Mouse (Mus musculus): ENCODE results near the gene Bicral. TPM values are rescaled to one million over a fixed set of nuclear protein-coding genes. Genes with fewer than 3 reads are reported as not detected.
A peak's percentile ranks its signal among the peaks of the same experiment; 100 is the strongest.

Bicral gene
- polyA plus RNA-seq, 1 experiment from 2014 or later = 5.2 TPM

GRCm38 (mm10) chr17:46879841-46880311 lies 21.6 kb upstream of the Bicral start:
- H3K36me3 ChIP-seq (ENCODE audit: control insufficient read depth, insufficient read depth, low read length) = no peaks in the 10 kb centered on the region
- ATAC-seq (ENCODE audit: low FRiP score, low TSS enrichment) = peak; percentile 68; the same call in 1 of the 2 replicates
- H3K27me3 ChIP-seq (ENCODE audit: control insufficient read depth, insufficient read depth, low read length) = no peaks in the 10 kb centered on the region
- WGBS = 18% methylated on average over 14 of the region's 14 CpGs
- H3K27ac ChIP-seq (ENCODE audit: low read depth, low read length) = no peak overlapping the region
- no peak overlapping the region for H3K4me3 ChIP-seq (ENCODE audit: low read length)
- H3K9me3 ChIP-seq (ENCODE audit: control insufficient read depth, low read length) = no peaks in the 10 kb centered on the region
- H3K4me1 ChIP-seq (ENCODE audit: control insufficient read depth, insufficient read depth, low read length) = peaks cover 6% of the 10 kb centered on the region; the same call in 1 of the 2 replicates
- no peak overlapping the region for H3K4me2 ChIP-seq (replicated peaks; ENCODE audit: low read depth, low read length)
- H3K9ac ChIP-seq (ENCODE audit: low read depth, low read length) = no peak overlapping the region

- no peak overlapping the region for H3K27ac ChIP-seq (ENCODE audit: low read depth, low read length)
- no peaks in the 10 kb centered on the region for H3K27me3 ChIP-seq (ENCODE audit: control insufficient read depth, insufficient read depth, low read length)
- H3K9ac ChIP-seq (ENCODE audit: low read depth, low read length) = no peak overlapping the region
- no peaks in the 10 kb centered on the region for H3K9me3 ChIP-seq (ENCODE audit: control insufficient read depth, low read length)
- no peak for ATAC-seq (ENCODE audit: low FRiP score, low TSS enrichment)
- H3K36me3 ChIP-seq (ENCODE audit: control insufficient read depth, insufficient read depth, low read length) = no peaks in the 10 kb centered on the region
- 85% methylated on average over 5 of the region's 5 CpGs for WGBS
- peaks cover 1% of the 10 kb centered on the region; the same call in 1 of the 2 replicates for H3K4me1 ChIP-seq (ENCODE audit: control insufficient read depth, insufficient read depth, low read length)
- H3K4me3 ChIP-seq (ENCODE audit: low read length) = no peak overlapping the region
- no peak overlapping the region for H3K4me2 ChIP-seq (replicated peaks; ENCODE audit: low read depth, low read length)
Measured at GRCm38 (mm10) chr17:46877061-46877460, 18.8 kb upstream of the Bicral start.

GRCm38 (mm10) chr17:46876371-46876950 lies 18.2 kb upstream of the Bicral start:
- no peak for ATAC-seq (ENCODE audit: low FRiP score, low TSS enrichment)
- Histone ChIP-seq H3K9ac (ENCODE audit: low read depth, low read length) (no peak overlapping the region), H3K36me3 (ENCODE audit: control insufficient read depth, insufficient read depth, low read length) (no peaks in the 10 kb centered on the region), H3K4me3 (ENCODE audit: low read length) (no peak overlapping the region), H3K27me3 (ENCODE audit: control insufficient read depth, insufficient read depth, low read length) (no peaks in the 10 kb centered on the region), H3K4me1 (ENCODE audit: control insufficient read depth, insufficient read depth, low read length) (no peaks in the 10 kb centered on the region; the same call in 1 of the 2 replicates), H3K9me3 (ENCODE audit: control insufficient read depth, low read length) (no peaks in the 10 kb centered on the region), H3K27ac (ENCODE audit: low read depth, low read length) (no peak overlapping the region), H3K4me2 (replicated peaks; ENCODE audit: low read depth, low read length) (no peak overlapping the region)
- 64% methylated on average over 8 of the region's 8 CpGs for WGBS

- Histone ChIP-seq H3K4me3 (ENCODE audit: low read length) (no peak overlapping the region), H3K27ac (ENCODE audit: low read depth, low read length) (no peak overlapping the region), H3K4me2 (replicated peaks; ENCODE audit: low read depth, low read length) (no peak overlapping the region), H3K9me3 (ENCODE audit: control insufficient read depth, low read length) (no peaks in the 10 kb centered on the region), H3K4me1 (ENCODE audit: control insufficient read depth, insufficient read depth, low read length) (no peaks in the 10 kb centered on the region; the same call in 1 of the 2 replicates), H3K9ac (ENCODE audit: low read depth, low read length) (no peak overlapping the region), H3K36me3 (ENCODE audit: control insufficient read depth, insufficient read depth, low read length) (no peaks in the 10 kb centered on the region), H3K27me3 (ENCODE audit: control insufficient read depth, insufficient read depth, low read length) (no peaks in the 10 kb centered on the region)
- 79% methylated on average over 3 of the region's 3 CpGs for whole genome bisulfite sequencing
- no peak for ATAC-seq (ENCODE audit: low FRiP score, low TSS enrichment)
Measured at GRCm38 (mm10) chr17:46875626-46876025, 17.3 kb upstream of the Bicral start.

GRCm38 (mm10) chr17:46874133-46874532 lies 15.9 kb upstream of the Bicral start:
- H3K9me3 ChIP-seq (ENCODE audit: control insufficient read depth, low read length) = no peaks in the 10 kb centered on the region
- no peaks in the 10 kb centered on the region for H3K4me1 ChIP-seq (ENCODE audit: control insufficient read depth, insufficient read depth, low read length)
- 0 out of 2 replicates have a peak, but pooled peaks have one; percentile 22 for ATAC-seq (ENCODE audit: low FRiP score, low TSS enrichment)
- H3K36me3 ChIP-seq (ENCODE audit: control insufficient read depth, insufficient read depth, low read length) = no peaks in the 10 kb centered on the region
- H3K9ac ChIP-seq (ENCODE audit: low read depth, low read length) = no peak overlapping the region
- WGBS = 30% methylated on average over 10 of the region's 10 CpGs
- H3K27me3 ChIP-seq (ENCODE audit: control insufficient read depth, insufficient read depth, low read length) = no peaks in the 10 kb centered on the region
- H3K4me3 ChIP-seq (ENCODE audit: low read length) = no peak overlapping the region
- H3K27ac ChIP-seq (ENCODE audit: low read depth, low read length) = no peak overlapping the region
- H3K4me2 ChIP-seq (replicated peaks; ENCODE audit: low read depth, low read length) = no peak overlapping the region

- Histone ChIP-seq H3K4me3 (ENCODE audit: low read length) (no peak overlapping the region), H3K4me2 (replicated peaks; ENCODE audit: low read depth, low read length) (no peak overlapping the region), H3K27me3 (ENCODE audit: control insufficient read depth, insufficient read depth, low read length) (no peaks in the 10 kb centered on the region), H3K9me3 (ENCODE audit: control insufficient read depth, low read length) (no peaks in the 10 kb centered on the region), H3K27ac (ENCODE audit: low read depth, low read length) (no peak overlapping the region), H3K9ac (ENCODE audit: low read depth, low read length) (no peak overlapping the region), H3K36me3 (ENCODE audit: control insufficient read depth, insufficient read depth, low read length) (no peaks in the 10 kb centered on the region), H3K4me1 (ENCODE audit: control insufficient read depth, insufficient read depth, low read length) (no peaks in the 10 kb centered on the region)
- no peak for ATAC-seq (ENCODE audit: low FRiP score, low TSS enrichment)
- 79% methylated on average over 7 of the region's 7 CpGs for WGBS
Measured at GRCm38 (mm10) chr17:46872806-46873205, 14.5 kb upstream of the Bicral start.

GRCm38 (mm10) chr17:46870913-46871312 lies 12.6 kb upstream of the Bicral start:
- no peaks in the 10 kb centered on the region for H3K27me3 ChIP-seq (ENCODE audit: control insufficient read depth, insufficient read depth, low read length)
- H3K27ac ChIP-seq (ENCODE audit: low read depth, low read length) = no peak overlapping the region
- ATAC-seq (ENCODE audit: low FRiP score, low TSS enrichment) = no peak
- H3K4me2 ChIP-seq (replicated peaks; ENCODE audit: low read depth, low read length) = no peak overlapping the region
- no peak overlapping the region for H3K4me3 ChIP-seq (ENCODE audit: low read length)
- WGBS = 40% methylated on average over 1 of the region's 1 CpGs
- H3K9ac ChIP-seq (ENCODE audit: low read depth, low read length) = no peak overlapping the region
- no peaks in the 10 kb centered on the region for H3K4me1 ChIP-seq (ENCODE audit: control insufficient read depth, insufficient read depth, low read length)
- H3K9me3 ChIP-seq (ENCODE audit: control insufficient read depth, low read length) = no peaks in the 10 kb centered on the region
- H3K36me3 ChIP-seq (ENCODE audit: control insufficient read depth, insufficient read depth, low read length) = no peaks in the 10 kb centered on the region

- H3K27me3 ChIP-seq (ENCODE audit: control insufficient read depth, insufficient read depth, low read length) = no peaks in the 10 kb centered on the region
- no peak overlapping the region for H3K4me3 ChIP-seq (ENCODE audit: low read length)
- no peak overlapping the region for H3K4me2 ChIP-seq (replicated peaks; ENCODE audit: low read depth, low read length)
- H3K9ac ChIP-seq (ENCODE audit: low read depth, low read length) = no peak overlapping the region
- no peaks in the 10 kb centered on the region for H3K4me1 ChIP-seq (ENCODE audit: control insufficient read depth, insufficient read depth, low read length)
- no peak overlapping the region for H3K27ac ChIP-seq (ENCODE audit: low read depth, low read length)
- no peaks in the 10 kb centered on the region for H3K36me3 ChIP-seq (ENCODE audit: control insufficient read depth, insufficient read depth, low read length)
- H3K9me3 ChIP-seq (ENCODE audit: control insufficient read depth, low read length) = no peaks in the 10 kb centered on the region
- 94% methylated on average over 5 of the region's 5 CpGs for WGBS
- no peak for ATAC-seq (ENCODE audit: low FRiP score, low TSS enrichment)
Measured at GRCm38 (mm10) chr17:46870204-46870798, 12.0 kb upstream of the Bicral start.

GRCm38 (mm10) chr17:46866836-46867235 lies 8.6 kb upstream of the Bicral start:
- H3K9me3 ChIP-seq (ENCODE audit: control insufficient read depth, low read length) = no peaks in the 10 kb centered on the region
- H3K27ac ChIP-seq (ENCODE audit: low read depth, low read length) = no peak overlapping the region
- no peak for ATAC-seq (ENCODE audit: low FRiP score, low TSS enrichment)
- H3K27me3 ChIP-seq (ENCODE audit: control insufficient read depth, insufficient read depth, low read length) = no peaks in the 10 kb centered on the region
- 92% methylated on average over 12 of the region's 12 CpGs for WGBS
- no peak overlapping the region for H3K9ac ChIP-seq (ENCODE audit: low read depth, low read length)
- no peak overlapping the region for H3K4me2 ChIP-seq (replicated peaks; ENCODE audit: low read depth, low read length)
- 0 out of 2 replicates have a peak, but pooled peaks cover 4% of the 10 kb centered on the region for H3K4me1 ChIP-seq (ENCODE audit: control insufficient read depth, insufficient read depth, low read length)
- no peak overlapping the region for H3K4me3 ChIP-seq (ENCODE audit: low read length)
- H3K36me3 ChIP-seq (ENCODE audit: control insufficient read depth, insufficient read depth, low read length) = no peaks in the 10 kb centered on the region
